Mouse (Mus musculus) ES-E14 (cell line): Measurements from ENCODE around the gene Adamts10. TPM values are rescaled to one million over a fixed set of nuclear protein-coding genes. Genes with fewer than 3 reads are reported as not detected.

Experiments
- DNase-seq: peaks from one replicate; pipeline ENCODE4 v3.0.0-alpha.2; 2013; ENCODE audit warnings: low read depth, low spot score
- H3K27ac ChIP-seq: 2 replicates; pipeline ENCODE4 v1.5.1; 2012; ENCODE audit warnings: low read depth, mild to moderate bottlenecking, low read length, moderate library complexity, mixed read lengths; ENCODE audit not compliant: poor library complexity, insufficient read depth, severe bottlenecking
- H3K36me3 ChIP-seq: 2 replicates; pipeline ENCODE4 v1.6.1; 2012; ENCODE audit warnings: mild to moderate bottlenecking, low read length, moderate library complexity, mixed read lengths; ENCODE audit not compliant: control insufficient read depth, poor library complexity, insufficient read depth, severe bottlenecking
- H3K4me1 ChIP-seq, 2 experiments: fragments of 150-350 bp in 1 of 2; sonication (generic) in 1 of 2; 2 replicates each; pipeline ENCODE4 v1.6.1; 2012; ENCODE audit warnings: low read length in 2 of 2, mild to moderate bottlenecking in 1 of 2, mixed read lengths in 1 of 2; ENCODE audit not compliant: control insufficient read depth in 2 of 2, insufficient read depth in 2 of 2, poor library complexity in 1 of 2
- H3K4me3 ChIP-seq, 2 experiments: fragments of 150-350 bp in 1 of 2; sonication (generic) in 1 of 2; 2 replicates each; pipeline ENCODE4 v1.5.1; 2012; ENCODE audit warnings: low read length in 2 of 2, low read depth in 1 of 2, mild to moderate bottlenecking in 1 of 2, mixed read lengths in 1 of 2; ENCODE audit not compliant: insufficient read depth in 1 of 2, poor library complexity in 1 of 2, severe bottlenecking in 1 of 2
- H3K9ac ChIP-seq: 2 replicates; pipeline ENCODE4 v1.6.1; 2012; ENCODE audit warnings: low read depth, mild to moderate bottlenecking, low read length, mixed read lengths; ENCODE audit not compliant: poor library complexity, insufficient read depth, severe bottlenecking
- H3K9me3 ChIP-seq: fragments of 150-350 bp; sonication (generic); 2 replicates; pipeline ENCODE4 v1.6.1; 2012; ENCODE audit warnings: low read depth, mild to moderate bottlenecking, low read length; ENCODE audit not compliant: control insufficient read depth, insufficient read depth
- CHD2 ChIP-seq: IDR thresholded peaks from 2 replicates; pipeline ENCODE4 v1.6.1; 2014; ENCODE audit warnings: mild to moderate bottlenecking, low read depth, low read length, inconsistent platforms
- HCFC1 ChIP-seq: IDR thresholded peaks from 2 replicates; pipeline ENCODE4 v1.6.1; 2012; ENCODE audit warnings: low read length, inconsistent platforms, borderline replicate concordance; ENCODE audit not compliant: insufficient read depth
- MAFK ChIP-seq: IDR thresholded peaks from 2 replicates; pipeline ENCODE4 v1.6.1; 2014; ENCODE audit warnings: mild to moderate bottlenecking, low read depth, low read length, inconsistent platforms; ENCODE audit not compliant: insufficient read depth
- ZC3H11A ChIP-seq: IDR thresholded peaks from 2 replicates; pipeline ENCODE4 v1.6.1; 2012; ENCODE audit warnings: low read depth, mild to moderate bottlenecking, inconsistent platforms, low read length, borderline replicate concordance
- ZNF384 ChIP-seq: IDR thresholded peaks from 2 replicates; pipeline ENCODE4 v1.6.1; 2012; ENCODE audit warnings: low read depth, low read length, inconsistent platforms
- in situ Hi-C, 2 experiments: fragments of 600-800 bp; cut with MboI; formaldehyde crosslinking; loops; one replicate each; pipeline ENCODE4 v1.15.1; 2025; ENCODE audit warnings: low sequenced_read_pairs in 2 of 2, inconsistent platforms in 1 of 2; ENCODE audit not compliant: unreplicated experiment in 2 of 2
- total RNA-seq: library from RNA; depleted of rRNA; stranded (reverse); fragments of 300-350 nt; gene quantifications from 2 replicates; pipeline ENCODE4 v1.2.3, GENCODE M21; 2012

Gene Adamts10
- total RNA-seq, 1 experiment, result 17.5 TPM

DNA sequence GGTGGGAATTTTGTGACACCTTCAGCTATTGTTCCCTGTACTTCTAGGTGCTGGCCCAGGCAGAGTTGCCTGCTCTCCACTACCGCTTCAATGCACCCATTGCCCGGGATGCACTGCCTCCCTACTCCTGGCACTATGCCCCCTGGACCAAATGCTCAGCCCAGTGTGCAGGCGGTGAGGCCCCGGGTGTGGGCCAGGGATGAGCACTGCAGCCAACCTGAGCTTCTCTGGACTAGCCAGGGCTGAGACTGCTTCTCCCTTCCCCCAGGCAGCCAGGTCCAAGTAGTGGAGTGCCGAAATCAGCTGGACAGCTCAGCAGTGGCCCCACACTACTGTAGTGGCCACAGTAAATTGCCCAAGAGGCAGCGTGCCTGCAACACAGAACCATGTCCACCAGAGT lies 25.2 kb downstream of the Adamts10 start:
- Histone ChIP-seq H3K36me3 (0 out of 2 replicates have a peak, but pooled peaks cover 3% of the 10 kb centered on the region), H3K4me1 (peaks cover 0 to 5% of the 10 kb centered on the region in 2 experiments; a peak in 1 of 4 replicates), H3K4me3 (no peak overlapping the region), H3K9ac (no peak overlapping the region), H3K9me3 (no peaks in the 10 kb centered on the region), H3K27ac (no peak overlapping the region)
- in situ Hi-C loops, result no loop called here
- no peak for DNase-seq
- TF ChIP-seq ZNF384 (no peak), ZC3H11A (no peak)

GRCm38 (mm10) chr17:33550388-33550787 lies 26.4 kb downstream of the Adamts10 start:
- no peak overlapping the region for H3K9ac ChIP-seq
- H3K36me3 ChIP-seq, result no peaks in the 10 kb centered on the region
- no peak for DNase-seq
- in situ Hi-C loops, result no loop called here
- no peak overlapping the region for H3K4me3 ChIP-seq
- H3K9me3 ChIP-seq, result no peaks in the 10 kb centered on the region
- H3K27ac ChIP-seq, result no peak overlapping the region
- no peak for TF ChIP-seq ZC3H11A
- no peak for TF ChIP-seq HCFC1
- TF ChIP-seq CHD2, result no peak
- TF ChIP-seq ZNF384, result no peak
- TF ChIP-seq MAFK, result no peak
- peaks cover 0 to 5% of the 10 kb centered on the region in 2 experiments; a peak in 1 of 4 replicates for H3K4me1 ChIP-seq

- DNase-seq, result no peak
- no peak overlapping the region for H3K9ac ChIP-seq
- no peak for TF ChIP-seq CHD2
- no peak overlapping the region for H3K27ac ChIP-seq
- in situ Hi-C loops, result no loop called here
- no peaks in the 10 kb centered on the region for H3K9me3 ChIP-seq
- no peak overlapping the region for H3K4me3 ChIP-seq
- no peaks in the 10 kb centered on the region for H3K36me3 ChIP-seq
- peaks cover 0 to 5% of the 10 kb centered on the region in 2 experiments; a peak in 1 of 4 replicates for H3K4me1 ChIP-seq
Observed at GRCm38 (mm10) chr17:33552113-33552512, 28.1 kb downstream of the Adamts10 start.

GRCm38 (mm10) chr17:33552964-33553363 lies 29.0 kb downstream of the Adamts10 start:
- H3K36me3 ChIP-seq, result no peaks in the 10 kb centered on the region

DNA sequence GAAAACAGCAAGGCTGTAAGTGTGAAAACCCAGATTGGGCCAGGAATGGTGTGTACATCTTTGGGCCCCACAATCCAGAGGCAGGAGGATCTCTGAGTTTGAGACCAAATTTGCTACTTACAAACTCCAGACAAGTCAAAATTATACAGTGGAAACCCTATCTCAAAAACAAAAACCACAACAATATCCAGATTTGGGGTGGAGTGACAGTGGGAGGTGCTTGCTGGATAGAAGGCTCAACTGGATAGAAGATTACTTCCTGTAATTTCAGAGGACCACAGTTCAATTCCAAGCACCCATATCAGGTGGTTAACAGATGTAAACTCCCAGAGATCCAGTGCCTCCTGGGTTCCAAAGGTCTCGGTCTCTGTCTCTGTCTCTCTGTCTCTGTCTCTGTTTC lies 30.5 kb downstream of the Adamts10 start:
- Histone ChIP-seq H3K9me3 (no peaks in the 10 kb centered on the region), H3K4me3 (no peak overlapping the region), H3K36me3 (no peaks in the 10 kb centered on the region), H3K27ac (no peak overlapping the region), H3K4me1 (peaks cover 0 to 5% of the 10 kb centered on the region in 2 experiments; a peak in 1 of 4 replicates), H3K9ac (no peak overlapping the region)
- TF ChIP-seq HCFC1 (no peak), MAFK (no peak), CHD2 (no peak), ZNF384 (no peak), ZC3H11A (no peak)
- in situ Hi-C loops, result no loop called here
- DNase-seq, result no peak

More at GRCm38 (mm10) chr17:33552964-33553363, 29.0 kb downstream of the Adamts10 start:
- DNase-seq, result peak; percentile 78
- H3K4me3 ChIP-seq, result no peak overlapping the region
- TF ChIP-seq CHD2 (no peak), ZC3H11A (peak; percentile 63; the same call in 1 of the 2 replicates)
- H3K9me3 ChIP-seq, result no peaks in the 10 kb centered on the region
- H3K9ac ChIP-seq, result no peak overlapping the region
- H3K4me1 ChIP-seq, result peaks cover 0 to 5% of the 10 kb centered on the region in 2 experiments; a peak in 1 of 4 replicates
- in situ Hi-C loops, result no loop called here
- no peak overlapping the region for H3K27ac ChIP-seq
